10 mouse cellular contexts compared by ENCODE assay signal in genomic region chr14:105016089-105016846, GRCm38 (mm10).
A peak's percentile ranks its signal among the peaks of the same experiment; 100 is the strongest.
DNase-seq lines count a peak whose midpoint lies in the region; ATAC-seq and TF ChIP-seq lines count a peak whose summit lies in the region.
"Had no signal": no experiment of that assay in that cellular context is flagged by ENCODE, and none has a peak within 500 bp of the region (broad histone marks: within the 10 kb centered on the region; RNA-seq: fewer than 3 reads in every experiment).

No protein-coding gene starts in this region.

- TF ChIP-seq POLR2A in heart, adult 2 months (IDR thresholded peaks at IDR 0.05; ENCODE audit: insufficient read depth, low read depth, low read length) = no peak

- no peak for TF ChIP-seq EP300 in heart, adult 2 months (IDR thresholded peaks at IDR 0.05; ENCODE audit: insufficient read depth, low read depth, low read length)

- H3K79me2 ChIP-seq in heart, adult 2 months (replicated peaks; ENCODE audit: control insufficient read depth, insufficient read depth, low read length) = no peaks in the 10 kb centered on the region

- H3K4me2 ChIP-seq in forebrain, postnatal 0 days (ENCODE audit: low read depth) = peak overlapping the region; percentile 21; the same call in 1 of the 2 replicates
- H3K4me2 ChIP-seq in midbrain, embryonic 16.5 days (ENCODE audit: low read length) = peak overlapping the region; percentile 45

- H3K9me3 ChIP-seq in forebrain, postnatal 0 days (ENCODE audit: low read length) = no peaks in the 10 kb centered on the region
- no peaks in the 10 kb centered on the region for H3K9me3 ChIP-seq in midbrain, embryonic 16.5 days (replicated peaks; ENCODE audit: control insufficient read depth, low read length, poor library complexity, severe bottlenecking)

- H3K36me3 ChIP-seq in forebrain, postnatal 0 days (ENCODE audit: insufficient read depth) = no peaks in the 10 kb centered on the region
- H3K36me3 ChIP-seq in midbrain, embryonic 16.5 days (ENCODE audit: control insufficient read depth, insufficient read depth, low read length) = no peaks in the 10 kb centered on the region
- no peaks in the 10 kb centered on the region for H3K36me3 ChIP-seq in heart, adult 2 months (ENCODE audit: control insufficient read depth, insufficient read depth, low read length)
- H3K36me3 ChIP-seq: G1E had no signal

- no peak overlapping the region for H3K9ac ChIP-seq in forebrain, postnatal 0 days
- no peak overlapping the region for H3K9ac ChIP-seq in midbrain, embryonic 16.5 days (ENCODE audit: low read depth, low read length)
- no peak overlapping the region for H3K9ac ChIP-seq in heart, adult 2 months (ENCODE audit: low read depth, low read length)

- intact Hi-C loops in heart, adult 2 months (cut with DNase I) = no loop called here

- WGBS in forebrain, postnatal 0 days = 44% methylated on average over 17 of the region's 17 CpGs
- 20% methylated on average over 17 of the region's 17 CpGs for WGBS in midbrain, embryonic 16.5 days
- 56% methylated on average over 17 of the region's 17 CpGs for WGBS in heart, adult 2 months

- H3K4me3 ChIP-seq in forebrain, postnatal 0 days (ENCODE audit: low read depth, low read length) = no peak overlapping the region
- H3K4me3 ChIP-seq in midbrain, embryonic 16.5 days (ENCODE audit: low read depth, low read length) = no peak overlapping the region
- H3K4me3 ChIP-seq in heart, adult 2 months = no peak overlapping the region

- H3K4me1 ChIP-seq in forebrain, postnatal 0 days (ENCODE audit: insufficient read depth) = no peaks in the 10 kb centered on the region
- H3K4me1 ChIP-seq in midbrain, embryonic 16.5 days (ENCODE audit: control insufficient read depth, insufficient read depth, low read length) = no peaks in the 10 kb centered on the region; the same call in 1 of the 2 replicates
- H3K4me1 ChIP-seq in heart, adult 2 months (ENCODE audit: control insufficient read depth, insufficient read depth, low read length) = no peaks in the 10 kb centered on the region

- DNase-seq in adrenal gland, postnatal 10 days = peak; percentile 4
- DNase-seq in adrenal gland, adult 18-20 months (ENCODE audit: low spot score in 2 of 2) = no peak
- peak; percentile 44 for DNase-seq in embryo, embryonic 10 days (ENCODE audit: low spot score)
- DNase-seq in forebrain, postnatal 0 days = peak; percentile 5
- DNase-seq in heart, adult 2 months = no peak
- DNase-seq in frontal cortex, adult 2 months (ENCODE audit: extremely low spot score in 1 of 2, low spot score in 1 of 2) = no peak
- DNase-seq: heart, adult 18-20 months had no signal

- ATAC-seq in forebrain, postnatal 0 days = peak; percentile 16; the same call in 1 of the 2 replicates
- peak; percentile 74 for ATAC-seq in midbrain, embryonic 16.5 days
- no peak for ATAC-seq in monocyte, adult 5-6 weeks (replicated peaks; ENCODE audit: insufficient number of reproducible peaks, low FRiP score, low TSS enrichment, poor library complexity, severe bottlenecking)

- 0 out of 2 replicates have a peak, but pooled peaks have one; percentile 7 for TF ChIP-seq CTCF in forebrain, postnatal 0 days (IDR thresholded peaks at IDR 0.05; ENCODE audit: low read depth)
- no peak for TF ChIP-seq CTCF in heart, adult 2 months (IDR thresholded peaks at IDR 0.05)

- no peaks in the 10 kb centered on the region for H3K27me3 ChIP-seq in forebrain, postnatal 0 days (ENCODE audit: insufficient read depth, low read length)
- H3K27me3 ChIP-seq in midbrain, embryonic 16.5 days (ENCODE audit: control insufficient read depth, insufficient read depth, low read depth, low read length) = no peaks in the 10 kb centered on the region
- H3K27me3 ChIP-seq in heart, adult 2 months (ENCODE audit: control insufficient read depth, insufficient read depth, low read length) = no peaks in the 10 kb centered on the region

- no peak overlapping the region for H3K27ac ChIP-seq in forebrain, postnatal 0 days (ENCODE audit: low read depth, low read length)
- no peak overlapping the region for H3K27ac ChIP-seq in midbrain, embryonic 16.5 days (ENCODE audit: low read length)
- H3K27ac ChIP-seq in heart, adult 2 months = no peak overlapping the region

Comparison
In these comparisons a context has a peak if more than half of its experiments do, and no peak if none do; other contexts are left out.
1. DNase-seq: peak in adrenal gland, postnatal 10 days (single experiment), embryo, embryonic 10 days (single experiment) and forebrain, postnatal 0 days (single experiment); none in adrenal gland, adult 18-20 months (0 of 2), heart, adult 2 months (0 of 2) and frontal cortex, adult 2 months (0 of 2).